Mouse (Mus musculus) neutrophil, adult 59 days (primary cell): ENCODE data around the gene Glrx5. TPM values are rescaled to one million over a fixed set of nuclear protein-coding genes. Genes with fewer than 3 reads are reported as not detected.

ENCODE experiments used
- total RNA-seq, 2 experiments: library from RNA; stranded (reverse); gene quantifications; 1 replicate in 1 of 2; 2 replicates in 1 of 2; pipeline ENCODE4 v1.2.4; 2023

Glrx5 gene
- 10 to 100 TPM; 30.2 to 34.2 TPM for total RNA-seq

DNA sequence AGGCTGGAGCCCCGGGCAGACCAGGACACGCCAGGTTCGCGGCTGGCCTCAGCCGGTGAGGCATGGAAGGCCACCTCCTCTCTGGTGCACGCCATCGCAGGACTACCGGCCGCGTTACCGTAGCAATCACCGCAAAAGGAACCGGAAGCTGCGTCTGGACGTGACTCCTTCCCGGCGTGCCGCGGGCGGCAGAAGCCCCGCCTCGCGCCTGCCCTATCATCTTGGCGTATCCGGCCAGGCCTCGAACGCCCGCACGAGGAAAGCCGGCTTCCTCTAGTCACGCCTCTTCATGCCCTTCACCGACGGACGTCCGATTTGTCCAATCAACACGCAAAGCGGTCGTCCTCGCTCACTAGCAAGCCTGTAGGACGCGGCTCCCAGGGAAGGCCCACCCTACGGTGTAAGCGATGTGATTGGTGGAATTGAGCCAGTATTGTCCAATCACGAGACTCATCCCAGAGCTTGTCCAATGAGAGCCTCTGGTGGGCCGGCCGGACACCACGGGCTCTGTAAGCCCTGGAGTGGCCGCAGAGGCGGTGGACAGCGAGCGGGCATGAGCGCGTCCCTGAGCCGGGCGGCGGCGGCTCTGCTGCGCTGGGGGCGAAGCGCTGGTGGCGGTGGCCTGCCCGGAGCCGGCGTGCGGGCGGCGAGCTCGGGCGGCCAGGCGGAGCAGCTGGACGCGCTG, at the start of gene Glrx5:
Glrx5 (plus strand) TSS at position 542 of the 685 bp plus-strand sequence.

DNA sequence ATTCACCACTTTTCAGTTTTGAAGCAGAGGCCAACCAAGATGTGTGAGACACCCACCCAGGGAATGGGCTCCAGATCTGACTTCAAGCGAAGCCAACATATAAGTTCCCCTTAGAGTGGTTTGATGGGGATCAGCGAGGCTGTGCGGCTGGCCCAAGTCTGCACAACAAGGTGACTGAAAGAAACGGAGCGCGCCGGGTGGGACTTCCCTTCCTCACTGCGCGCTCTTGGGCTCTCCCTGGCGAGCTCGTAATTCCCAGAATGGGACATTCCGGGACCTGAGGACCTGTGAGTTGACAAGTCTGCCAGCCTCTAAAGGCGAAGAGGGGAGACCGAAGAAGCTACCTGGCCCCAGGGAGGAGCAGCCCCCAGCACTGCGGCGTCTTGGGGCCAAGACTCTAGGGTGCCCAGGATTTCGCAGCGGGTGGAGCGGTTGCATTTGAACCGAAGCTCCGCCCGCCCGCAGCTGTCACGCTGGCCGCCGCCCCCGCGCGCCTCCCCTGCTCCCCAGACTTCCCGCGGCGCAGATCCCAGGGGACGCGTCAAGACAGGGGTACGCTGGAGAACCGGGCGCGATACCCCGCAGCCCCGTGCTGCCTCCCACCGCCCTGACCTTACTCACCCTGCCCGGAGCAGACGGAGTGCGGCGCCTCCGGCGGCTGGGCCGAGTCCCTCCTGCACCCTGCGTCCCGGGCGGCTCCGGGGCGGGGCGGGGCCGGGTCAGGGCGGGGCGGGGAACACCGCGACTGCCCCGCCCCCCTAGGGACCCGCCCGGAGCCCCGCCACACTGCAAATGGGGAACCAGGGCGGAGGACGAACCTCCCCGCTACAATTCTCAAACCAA, 22.9 kb upstream of the Glrx5 start, which contains the start of gene Syne3:
Syne3 (minus strand) TSS at position 440 of the 843 bp plus-strand sequence.

Other genes with a start within 250 kb of the Glrx5 start
- under 1 TPM; 0.20 to 0.62 TPM for gene Clmn, start 167.6 kb upstream of the Glrx5 start, total RNA-seq
- gene Syne3, start 22.9 kb upstream of the Glrx5 start, total RNA-seq, result 10 to 100 TPM; 30.4 to 36.1 TPM
- gene Tcl1b2, start 113.3 kb downstream of the Glrx5 start, total RNA-seq, result not detected
- gene Tcl1b1, start 127.0 kb downstream of the Glrx5 start, total RNA-seq, result not detected
- not detected for gene Tcl1b5, start 143.7 kb downstream of the Glrx5 start, total RNA-seq
- gene Tcl1b3, start 158.4 kb downstream of the Glrx5 start, total RNA-seq, result not detected
- not detected for gene Tcl1b4, start 169.3 kb downstream of the Glrx5 start, total RNA-seq
- not detected for gene Tcl1, start 190.1 kb downstream of the Glrx5 start, total RNA-seq